Mouse (Mus musculus) bone marrow macrophage, adult 2 months (primary cell): ENCODE measurements at regions not wholly inside any gene's neighbourhood (a gene's known extent, or its start where the extent isn't known, plus 50 kb on each side); places are given as distances from the start of the nearest gene placed in this dataset.
"Not testable (repeated sequence)": the region's sequence is repeated elsewhere in the genome, so short reads cannot be mapped to it uniquely, and the experiment has no call there.

ENCODE experiments used
- CTCF ChIP-seq: IDR thresholded peaks from 2 replicates; pipeline ENCODE4 v1.5.1; 2012; ENCODE audit warnings: low read depth, mild to moderate bottlenecking, low read length, moderate library complexity
- POLR2A ChIP-seq: IDR thresholded peaks from 2 replicates; pipeline ENCODE4 v1.6.1; 2012; ENCODE audit warnings: mild to moderate bottlenecking, low read depth, low read length, borderline replicate concordance

- TF ChIP-seq POLR2A, CTCF: not testable (repeated sequence)
These were observed 137.7 kb downstream of the Zfp619 start for GRCm38 (mm10) chr7:39655287-39655652.
